Mouse (Mus musculus) testis, adult 2 months (tissue): Measurements from ENCODE around the gene Arhgef28.

Experiments used
- CTCF ChIP-seq: fragments of 200-500 bp; IDR thresholded peaks from 2 replicates; pipeline ENCODE4 v1.5.1; 2012; ENCODE audit warnings: low read depth, mild to moderate bottlenecking, inconsistent platforms, low read length, moderate library complexity; ENCODE audit not compliant: control insufficient read depth, insufficient read depth, insufficient replicate concordance
- POLR2A ChIP-seq: fragments of 200-500 bp; IDR thresholded peaks from 2 replicates; pipeline ENCODE4 v1.6.1; 2012; ENCODE audit warnings: low read depth, mild to moderate bottlenecking, inconsistent platforms, low read length, moderate library complexity; ENCODE audit not compliant: control insufficient read depth

DNA sequence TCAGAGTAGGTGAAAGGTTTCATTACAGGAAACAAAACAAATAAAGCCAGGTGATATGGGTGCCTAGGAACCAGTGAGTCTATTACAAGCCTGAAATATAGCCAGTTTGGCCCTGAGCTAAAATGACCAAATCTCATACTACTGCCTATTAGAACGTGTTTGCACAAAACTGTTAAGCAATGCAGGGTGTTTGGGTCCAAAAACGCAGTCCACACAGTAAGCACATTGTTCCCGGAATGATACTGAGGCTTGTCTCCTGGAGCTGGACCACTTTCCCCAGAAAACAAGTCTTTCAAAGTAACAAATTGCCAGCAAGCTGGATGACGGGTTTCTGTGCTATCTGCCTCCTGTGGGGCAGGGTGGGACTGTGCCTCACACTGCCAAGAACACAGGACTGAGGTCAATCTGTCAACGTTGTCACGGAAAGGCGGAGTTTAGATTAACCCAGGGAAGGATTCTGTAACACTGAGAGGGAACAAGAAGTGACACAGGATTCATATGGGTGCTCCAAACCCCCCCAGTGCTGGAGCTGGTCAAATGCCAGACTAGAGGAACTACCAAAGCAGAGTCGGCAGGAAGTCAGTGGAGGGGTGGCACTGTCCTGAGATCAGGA lies 352.8 kb downstream of the Arhgef28 start:
- TF ChIP-seq CTCF: no peak
- TF ChIP-seq POLR2A: no peak
